Mouse (Mus musculus) gastrocnemius, postnatal 10 days (tissue): ENCODE data around the gene Acsf2. TPM values are rescaled to one million over a fixed set of nuclear protein-coding genes. Genes with fewer than 3 reads are reported as not detected.

ENCODE experiments used
- DNase-seq: peaks from one replicate; pipeline ENCODE4 v3.0.0; 2021; ENCODE audit warnings: mixed read lengths
- total RNA-seq, 2 experiments: library from RNA; stranded (reverse); gene quantifications; 2 replicates each; pipeline ENCODE4 v1.2.3; 2021

The Acsf2 gene
- total RNA-seq, 2 experiments from 2014 or later: 8.1 to 10.0 TPM

GRCm38 (mm10) chr11:94598437-94599120 is 3.1 kb downstream of the Acsf2 start:
- DNase-seq: no peak

- DNase-seq: no peak
Observed at GRCm38 (mm10) chr11:94597319-94597718, 4.4 kb downstream of the Acsf2 start.

GRCm38 (mm10) chr11:94596311-94596852 is 5.3 kb downstream of the Acsf2 start:
- DNase-seq: no peak

GRCm38 (mm10) chr11:94587511-94587910 is 14.2 kb downstream of the Acsf2 start:
- no peak for DNase-seq

- DNase-seq: no peak
Observed at GRCm38 (mm10) chr11:94585091-94585490, 16.6 kb downstream of the Acsf2 start.

- no peak for DNase-seq
Observed at GRCm38 (mm10) chr11:94580111-94580740, 21.4 kb downstream of the Acsf2 start.

- DNase-seq: no peak
Observed at GRCm38 (mm10) chr11:94576361-94576760, 25.3 kb downstream of the Acsf2 start.

- no peak for DNase-seq
Observed at GRCm38 (mm10) chr11:94575036-94575435, 26.6 kb downstream of the Acsf2 start.

GRCm38 (mm10) chr11:94574560-94574959 is 27.1 kb downstream of the Acsf2 start:
- no peak for DNase-seq

GRCm38 (mm10) chr11:94571850-94572249 is 29.8 kb downstream of the Acsf2 start:
- DNase-seq: no peak

GRCm38 (mm10) chr11:94570612-94571011 is 31.1 kb downstream of the Acsf2 start:
- no peak for DNase-seq

GRCm38 (mm10) chr11:94567326-94567725 is 34.3 kb downstream of the Acsf2 start:
- no peak for DNase-seq

GRCm38 (mm10) chr11:94566534-94566933 is 35.1 kb downstream of the Acsf2 start:
- no peak for DNase-seq

GRCm38 (mm10) chr11:94565151-94565479 is 36.6 kb downstream of the Acsf2 start:
- no peak for DNase-seq

- peak; percentile 61 for DNase-seq
Observed at GRCm38 (mm10) chr11:94564437-94565150, 37.1 kb downstream of the Acsf2 start, which contains the start of gene Chad. Gene Chad, plus strand, starts transcription at chr11:94565047.

GRCm38 (mm10) chr11:94563821-94564220 is 37.9 kb downstream of the Acsf2 start:
- no peak for DNase-seq

- no peak for DNase-seq
Observed at GRCm38 (mm10) chr11:94563383-94563782, 38.3 kb downstream of the Acsf2 start.

GRCm38 (mm10) chr11:94558226-94558625 is 43.4 kb downstream of the Acsf2 start:
- no peak for DNase-seq

- no peak for DNase-seq
Observed at GRCm38 (mm10) chr11:94550442-94550744, 51.3 kb downstream of the Acsf2 start.

- no peak for DNase-seq
Observed at GRCm38 (mm10) chr11:94549691-94550441, 51.8 kb downstream of the Acsf2 start.

- DNase-seq: peak; percentile 97
Observed at GRCm38 (mm10) chr11:94548888-94549690, 52.6 kb downstream of the Acsf2 start, which contains the start of gene Rsad1. Gene Rsad1, minus strand, starts transcription at chr11:94549255.
